Mouse (Mus musculus) fibroblast of lung, adult 2 months (primary cell): ENCODE data around the gene Gm10719.
"Not testable (repeated sequence)": the region's sequence is repeated elsewhere in the genome, so short reads cannot be mapped to it uniquely, and the experiment has no call there.

Experiments
- DNase-seq: peaks from one replicate; pipeline ENCODE4 v3.0.0-alpha.2; 2011; ENCODE audit warnings: low read depth

The Gm10719 gene

DNA sequence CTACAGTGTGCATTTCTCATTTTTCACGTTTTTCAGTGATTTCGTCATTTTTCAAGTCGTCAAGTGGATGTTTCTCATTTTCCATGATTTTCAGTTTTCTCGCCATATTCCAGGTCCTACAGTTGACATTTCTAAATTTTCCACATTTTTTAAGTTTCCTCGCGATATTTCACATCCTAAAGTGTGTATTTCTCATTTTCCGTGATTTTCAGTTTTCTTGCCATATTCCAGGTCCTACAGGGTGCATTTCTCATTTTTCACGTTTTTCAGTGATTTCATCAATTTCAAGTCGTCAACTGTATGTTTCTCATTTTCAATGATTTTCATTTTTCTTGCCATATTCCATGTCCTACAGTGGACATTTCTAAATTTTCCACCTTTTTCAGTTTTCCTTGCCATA lies at the start of gene Gm10719:
Gene Gm10719, plus strand, starts transcription at position 301 of the 400 bp plus-strand sequence.
- not testable (repeated sequence) for DNase-seq

- DNase-seq = peak; percentile 21
Observed at GRCm38 (mm10) chr9:3000445-3000972, 16.7 kb upstream of the Gm10719 start, which contains the start of gene Gm10722. Gene Gm10722, plus strand, starts transcription at chr9:3000922.

DNA sequence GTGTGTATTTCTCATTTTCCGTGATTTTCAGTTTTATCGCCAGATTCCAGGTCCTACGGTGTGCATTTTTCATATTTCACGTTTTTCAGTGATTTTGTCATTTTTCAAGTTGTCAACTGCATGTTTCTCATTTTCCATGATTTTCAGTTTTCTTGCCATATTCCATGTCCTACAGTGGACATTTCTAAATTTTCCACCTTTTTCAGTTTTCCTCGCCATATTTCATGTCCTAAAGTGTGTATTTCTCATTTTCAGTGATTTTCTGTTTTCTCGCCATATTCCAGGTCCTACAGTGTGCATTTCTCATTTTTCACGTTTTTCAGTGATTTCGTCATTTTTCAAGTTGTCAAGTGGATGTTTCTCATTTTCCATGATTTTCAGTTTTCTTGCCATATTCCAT lies 16.2 kb upstream of the Gm10719 start:
- not testable (repeated sequence) for DNase-seq

- DNase-seq = peak; percentile 8
Observed at GRCm38 (mm10) chr9:3001948-3002659, 15.1 kb upstream of the Gm10719 start.

- DNase-seq = not testable (repeated sequence)
Observed at GRCm38 (mm10) chr9:3002794-3003396, 14.3 kb upstream of the Gm10719 start, which contains the start of gene Gm11168. Gene Gm11168, plus strand, starts transcription at chr9:3003346.

DNA sequence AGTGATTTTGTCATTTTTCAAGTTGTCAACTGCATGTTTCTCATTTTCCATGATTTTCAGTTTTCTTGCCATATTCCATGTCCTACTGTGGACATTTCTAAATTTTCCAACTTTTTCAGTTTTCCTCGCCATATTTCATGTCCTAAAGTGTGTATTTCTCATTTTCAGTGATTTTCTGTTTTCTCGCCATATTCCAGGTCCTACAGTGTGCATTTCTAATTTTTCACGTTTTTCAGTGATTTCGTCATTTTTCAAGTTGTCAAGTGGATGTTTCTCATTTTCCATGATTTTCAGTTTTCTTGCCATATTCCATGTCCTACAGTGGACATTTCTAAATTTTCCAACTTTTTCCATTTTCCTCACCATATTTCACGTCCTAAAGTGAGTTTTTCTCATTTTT lies 11.0 kb upstream of the Gm10719 start:
- not testable (repeated sequence) for DNase-seq

DNA sequence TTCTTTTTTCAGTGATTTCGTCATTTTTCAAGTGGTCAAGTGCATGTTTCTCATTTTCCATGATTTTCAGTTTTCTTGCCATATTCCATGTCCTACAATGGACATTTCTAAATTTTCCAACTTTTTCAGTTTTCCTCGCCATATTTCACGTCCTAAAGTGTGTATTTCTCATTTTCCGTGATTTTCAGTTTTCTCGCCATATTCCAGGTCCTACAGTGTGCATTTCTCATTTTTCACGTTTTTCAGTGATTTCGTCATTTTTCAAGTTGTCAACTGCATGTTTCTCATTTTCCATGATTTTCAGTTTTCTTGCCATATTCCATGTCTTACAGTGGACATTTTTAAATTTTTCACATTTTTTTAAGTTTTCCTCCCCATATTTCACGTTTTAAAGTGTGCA lies 10.6 kb upstream of the Gm10719 start:
- not testable (repeated sequence) for DNase-seq

GRCm38 (mm10) chr9:3007272-3007671 lies 9.9 kb upstream of the Gm10719 start:
- peak; percentile 2 for DNase-seq

GRCm38 (mm10) chr9:3009331-3009730 lies 7.9 kb upstream of the Gm10719 start:
- not testable (repeated sequence) for DNase-seq

GRCm38 (mm10) chr9:3012054-3012621 lies 5.1 kb upstream of the Gm10719 start:
- DNase-seq = not testable (repeated sequence)

DNA sequence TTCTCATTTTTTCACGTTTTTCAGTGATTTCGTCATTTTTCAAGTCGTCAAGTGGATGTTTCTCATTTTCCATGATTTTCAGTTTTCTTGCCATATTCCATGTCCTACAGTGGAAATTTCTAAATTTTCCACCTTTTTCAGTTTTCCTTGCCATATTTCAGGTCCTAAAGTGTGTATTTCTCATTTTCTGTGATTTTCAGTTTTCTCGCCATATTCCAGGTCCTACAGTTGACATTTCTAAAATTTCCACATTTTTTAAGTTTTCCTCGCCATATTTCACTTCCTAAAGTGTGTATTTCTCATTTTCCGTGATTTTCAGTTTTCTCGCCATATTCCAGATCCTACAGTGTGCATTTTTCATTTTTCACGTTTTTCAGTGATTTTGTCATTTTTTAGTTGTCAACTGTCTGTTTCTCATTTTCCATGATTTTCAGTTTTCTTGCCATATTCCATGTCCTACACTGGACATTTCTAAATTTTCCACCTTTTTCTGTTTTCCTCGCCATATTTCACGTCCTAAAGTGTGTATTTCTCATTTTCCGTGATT lies 4.4 kb upstream of the Gm10719 start, which contains the start of gene Gm10721:
Gene Gm10721, plus strand, starts transcription at position 408 of the 547 bp plus-strand sequence.
- not testable (repeated sequence) for DNase-seq

DNA sequence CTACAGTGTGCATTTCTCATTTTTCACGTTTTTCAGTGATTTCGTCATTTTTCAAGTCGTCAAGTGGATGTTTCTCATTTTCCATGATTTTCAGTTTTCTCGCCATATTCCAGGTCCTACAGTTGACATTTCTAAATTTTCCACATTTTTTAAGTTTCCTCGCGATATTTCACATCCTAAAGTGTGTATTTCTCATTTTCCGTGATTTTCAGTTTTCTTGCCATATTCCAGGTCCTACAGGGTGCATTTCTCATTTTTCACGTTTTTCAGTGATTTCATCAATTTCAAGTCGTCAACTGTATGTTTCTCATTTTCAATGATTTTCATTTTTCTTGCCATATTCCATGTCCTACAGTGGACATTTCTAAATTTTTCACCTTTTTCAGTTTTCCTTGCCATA lies 1.9 kb upstream of the Gm10719 start, which contains the start of gene Gm10720:
Gene Gm10720, plus strand, starts transcription at position 301 of the 400 bp plus-strand sequence.
- DNase-seq = not testable (repeated sequence)

- not testable (repeated sequence) for DNase-seq
Observed at GRCm38 (mm10) chr9:3015896-3016295, 1.3 kb upstream of the Gm10719 start.

- not testable (repeated sequence) for DNase-seq
Observed at GRCm38 (mm10) chr9:3018944-3019343, 1.7 kb downstream of the Gm10719 start.

DNA sequence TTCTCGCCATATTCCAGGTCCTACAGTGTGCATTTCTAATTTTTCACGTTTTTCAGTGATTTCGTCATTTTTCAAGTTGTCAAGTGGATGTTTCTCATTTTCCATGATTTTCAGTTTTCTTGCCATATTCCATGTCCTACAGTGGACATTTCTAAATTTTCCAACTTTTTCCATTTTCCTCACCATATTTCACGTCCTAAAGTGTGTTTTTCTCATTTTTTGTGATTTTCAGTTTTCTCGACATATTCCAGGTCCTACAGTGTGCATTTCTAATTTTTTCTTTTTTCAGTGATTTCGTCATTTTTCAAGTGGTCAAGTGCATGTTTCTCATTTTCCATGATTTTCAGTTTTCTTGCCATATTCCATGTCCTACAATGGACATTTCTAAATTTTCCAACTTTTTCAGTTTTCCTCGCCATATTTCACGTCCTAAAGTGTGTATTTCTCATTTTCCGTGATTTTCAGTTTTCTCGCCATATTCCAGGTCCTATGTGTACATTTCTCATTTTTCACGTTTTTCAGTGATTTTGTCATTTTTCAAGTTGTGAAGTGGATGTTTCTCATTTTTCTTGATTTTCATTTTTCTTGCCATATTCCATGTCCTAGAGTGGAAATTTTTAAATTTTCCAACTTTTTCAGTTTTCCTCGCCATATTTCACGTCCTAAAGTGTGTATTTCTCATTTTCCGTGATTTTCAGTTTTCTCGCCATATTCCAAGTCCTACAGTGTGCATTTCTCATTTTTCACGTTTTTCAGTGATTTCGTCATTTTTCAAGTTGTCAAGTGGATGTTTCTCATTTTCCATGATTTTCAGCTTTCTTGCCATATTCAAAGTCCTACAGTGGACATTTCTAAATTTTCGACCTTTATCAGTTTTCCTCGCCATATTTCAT lies 2.9 kb downstream of the Gm10719 start:
- not testable (repeated sequence) for DNase-seq

DNA sequence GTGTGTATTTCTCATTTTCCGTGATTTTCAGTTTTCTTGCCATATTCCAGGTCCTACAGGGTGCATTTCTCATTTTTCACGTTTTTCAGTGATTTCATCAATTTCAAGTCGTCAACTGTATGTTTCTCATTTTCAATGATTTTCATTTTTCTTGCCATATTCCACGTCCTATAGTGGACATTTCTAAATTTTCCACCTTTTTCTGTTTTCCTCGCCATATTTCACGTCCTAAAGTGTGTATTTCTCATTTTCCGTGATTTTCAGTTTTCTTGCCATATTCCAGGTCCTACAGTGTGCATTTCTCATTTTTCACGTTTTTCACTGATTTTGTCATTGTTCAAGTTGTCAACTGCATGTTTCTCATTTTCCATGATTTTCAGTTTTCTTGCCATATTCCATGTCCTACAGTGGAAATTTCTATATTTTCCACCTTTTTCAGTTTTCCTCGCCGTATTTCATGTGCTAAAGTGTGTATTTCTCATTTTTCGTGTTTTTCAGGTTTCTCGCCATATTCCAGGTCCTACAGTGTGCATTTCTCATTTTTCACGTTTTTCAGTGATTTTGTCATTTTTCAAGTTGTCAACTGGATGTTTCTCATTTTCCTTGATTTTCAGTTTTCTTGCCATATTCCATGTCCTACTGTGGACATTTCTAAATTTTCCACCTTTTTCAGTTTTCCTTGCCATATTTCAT lies 5.3 kb downstream of the Gm10719 start:
- DNase-seq = peak; percentile 18

DNA sequence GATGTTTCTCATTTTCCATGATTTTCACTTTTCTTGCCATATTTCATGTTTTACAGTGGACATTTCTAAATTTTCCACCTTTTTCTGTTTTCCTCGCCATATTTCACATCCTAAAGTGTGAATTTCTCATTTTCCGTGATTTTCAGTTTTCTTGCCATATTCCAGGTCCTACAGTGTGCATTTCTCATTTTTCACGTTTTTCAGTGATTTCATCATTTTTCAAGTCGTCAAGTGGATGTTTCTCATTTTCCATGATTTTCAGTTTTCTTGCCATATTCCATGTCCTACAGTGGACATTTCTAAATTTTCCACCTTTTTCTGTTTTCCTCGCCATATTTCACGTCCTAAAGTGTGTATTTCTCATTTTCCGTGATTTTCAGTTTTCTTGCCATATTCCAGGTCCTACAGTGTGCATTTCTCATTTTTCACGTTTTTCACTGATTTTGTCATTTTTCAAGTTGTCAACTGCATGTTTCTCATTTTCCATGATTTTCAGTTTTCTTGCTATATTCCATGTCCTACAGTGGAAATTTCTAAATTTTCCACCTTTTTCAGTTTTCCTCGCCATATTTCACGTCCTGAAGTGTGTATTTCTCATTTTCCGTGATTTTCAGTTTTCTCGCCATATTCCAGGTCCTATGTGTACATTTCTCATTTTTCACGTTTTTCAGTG lies 6.2 kb downstream of the Gm10719 start, which contains the start of gene Gm10718:
Gene Gm10718, plus strand, starts transcription at position 236 of the 673 bp plus-strand sequence.
- not testable (repeated sequence) for DNase-seq

DNA sequence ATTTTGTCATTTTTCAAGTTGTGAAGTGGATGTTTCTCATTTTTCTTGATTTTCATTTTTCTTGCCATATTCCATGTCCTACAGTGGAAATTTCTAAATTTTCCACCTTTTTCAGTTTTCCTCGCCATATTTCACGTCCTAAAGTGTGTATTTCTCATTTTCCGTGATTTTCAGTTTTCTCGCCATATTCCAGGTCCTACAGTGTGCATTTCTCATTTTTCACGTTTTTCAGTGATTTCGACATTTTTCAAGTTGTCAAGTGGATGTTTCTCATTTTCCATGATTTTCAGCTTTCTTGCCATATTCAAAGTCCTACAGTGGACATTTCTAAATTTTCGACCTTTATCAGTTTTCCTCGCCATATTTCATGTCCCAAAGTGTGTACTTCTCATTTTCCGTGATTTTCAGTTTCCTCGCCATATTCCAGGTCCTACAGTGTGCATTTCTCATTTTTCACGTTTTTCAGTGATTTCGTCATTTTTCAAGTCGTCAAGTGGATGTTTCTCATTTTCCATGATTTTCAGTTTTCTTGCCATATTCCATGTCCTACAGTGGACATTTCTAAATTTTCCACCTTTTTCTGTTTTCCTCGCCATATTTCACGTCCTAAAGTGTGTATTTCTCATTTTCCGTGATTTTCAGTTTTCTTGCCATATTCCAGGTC lies 6.9 kb downstream of the Gm10719 start:
- not testable (repeated sequence) for DNase-seq

- not testable (repeated sequence) for DNase-seq
Observed at GRCm38 (mm10) chr9:3024912-3025467, 7.8 kb downstream of the Gm10719 start, which contains the start of gene Gm10717. Gene Gm10717, plus strand, starts transcription at chr9:3025417.
